Mouse (Mus musculus): ENCODE measurements around the gene Ctdsp1. TPM values are rescaled to one million over a fixed set of nuclear protein-coding genes. Genes with fewer than 3 reads are reported as not detected.
A peak's percentile ranks its signal among the peaks of the same experiment; 100 is the strongest.

The Ctdsp1 gene
- total RNA-seq (2021) = 10 to 100 TPM; 32.2 to 34.1 TPM

DNA sequence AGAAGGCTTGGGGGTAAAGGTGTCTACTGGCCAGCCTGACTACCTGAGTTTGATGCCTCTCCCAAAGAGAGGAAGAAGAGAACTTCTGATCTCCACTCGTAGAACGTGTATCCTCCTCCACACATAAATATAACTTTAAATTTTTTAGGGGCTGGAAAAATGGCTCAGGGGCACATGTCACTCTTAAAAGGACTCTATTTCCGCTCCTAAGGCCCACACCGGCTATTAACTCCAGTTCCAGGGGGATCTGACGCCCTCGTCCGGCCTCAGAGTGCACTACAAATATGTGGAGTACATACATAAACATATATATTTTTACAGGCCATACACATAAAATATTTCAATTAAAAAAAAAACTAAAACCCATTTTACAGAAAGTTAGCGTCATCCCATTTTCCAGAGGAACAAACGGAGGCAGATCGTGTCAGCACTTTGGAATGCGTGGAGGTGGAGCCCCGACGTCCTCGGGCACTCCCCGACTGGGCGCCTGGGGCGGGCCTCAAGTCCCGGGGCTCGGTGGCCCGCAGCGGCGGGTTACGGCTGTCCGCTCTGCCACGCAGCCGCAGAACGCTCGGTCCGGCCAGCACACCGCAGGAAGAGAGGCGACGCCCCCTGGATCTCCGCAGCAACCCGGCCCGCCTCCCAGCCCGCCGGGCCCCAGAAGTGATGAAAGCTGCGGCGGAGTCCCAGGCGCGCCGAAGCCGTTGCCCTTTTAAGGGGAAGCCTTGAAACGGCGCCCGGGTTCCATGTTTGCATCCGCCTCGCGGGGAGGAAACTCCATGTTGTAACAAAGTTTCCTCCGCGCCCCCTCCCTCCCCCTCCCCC lies at the start of gene Ctdsp1:
Gene Ctdsp1, plus strand, starts transcription at position 586 of the 825 bp plus-strand sequence.
- peak; percentile 90 to 94 for DNase-seq (ENCODE audit: extremely low spot score in 1 of 2, low spot score in 1 of 2)

- DNase-seq (ENCODE audit: extremely low spot score in 1 of 2, low spot score in 1 of 2) = no peak
Measured at GRCm38 (mm10) chr1:74341898-74342297, 49.4 kb upstream of the Ctdsp1 start.

DNA sequence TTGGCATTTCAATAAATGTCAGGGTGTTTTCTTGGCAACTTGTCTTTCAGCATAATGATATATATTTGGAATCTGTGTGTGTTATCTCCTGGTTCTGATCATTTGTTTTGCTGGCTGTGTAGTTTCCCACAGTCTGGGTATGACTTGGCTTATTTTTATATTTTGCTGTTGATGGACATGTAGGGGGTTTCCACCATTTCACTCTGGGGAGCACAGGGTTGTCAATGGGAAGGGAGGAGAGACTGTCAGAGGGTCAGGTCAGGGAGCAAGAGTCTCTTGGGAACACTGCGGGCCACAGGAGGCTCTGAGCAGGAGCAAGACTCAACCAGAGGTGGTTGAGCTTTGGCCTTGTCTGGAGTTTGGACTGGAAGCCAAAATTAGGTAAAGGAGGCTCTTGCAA lies 49.0 kb upstream of the Ctdsp1 start:
- DNase-seq (ENCODE audit: extremely low spot score in 1 of 2, low spot score in 1 of 2) = no peak

DNA sequence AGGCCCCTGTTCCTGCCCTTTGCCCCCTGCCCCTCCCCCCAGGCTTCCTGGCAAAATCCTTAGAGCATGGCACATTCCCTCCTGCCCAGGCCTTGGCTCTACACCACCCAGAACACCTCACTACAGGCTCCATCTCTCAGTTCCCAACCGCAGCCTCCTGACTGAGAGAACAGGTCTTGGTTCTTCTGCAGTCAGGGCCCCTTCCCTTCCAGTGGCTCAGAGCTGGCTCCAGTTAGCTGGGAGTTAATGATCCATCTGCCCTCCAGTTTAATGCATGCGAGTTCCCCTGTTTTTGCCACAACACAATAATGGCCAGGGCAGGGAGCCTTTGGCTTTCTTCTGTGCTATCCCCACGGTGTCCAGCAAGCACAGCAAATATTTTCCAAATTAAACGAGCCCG lies 48.1 kb upstream of the Ctdsp1 start:
- DNase-seq (ENCODE audit: extremely low spot score in 1 of 2, low spot score in 1 of 2) = no peak

DNA sequence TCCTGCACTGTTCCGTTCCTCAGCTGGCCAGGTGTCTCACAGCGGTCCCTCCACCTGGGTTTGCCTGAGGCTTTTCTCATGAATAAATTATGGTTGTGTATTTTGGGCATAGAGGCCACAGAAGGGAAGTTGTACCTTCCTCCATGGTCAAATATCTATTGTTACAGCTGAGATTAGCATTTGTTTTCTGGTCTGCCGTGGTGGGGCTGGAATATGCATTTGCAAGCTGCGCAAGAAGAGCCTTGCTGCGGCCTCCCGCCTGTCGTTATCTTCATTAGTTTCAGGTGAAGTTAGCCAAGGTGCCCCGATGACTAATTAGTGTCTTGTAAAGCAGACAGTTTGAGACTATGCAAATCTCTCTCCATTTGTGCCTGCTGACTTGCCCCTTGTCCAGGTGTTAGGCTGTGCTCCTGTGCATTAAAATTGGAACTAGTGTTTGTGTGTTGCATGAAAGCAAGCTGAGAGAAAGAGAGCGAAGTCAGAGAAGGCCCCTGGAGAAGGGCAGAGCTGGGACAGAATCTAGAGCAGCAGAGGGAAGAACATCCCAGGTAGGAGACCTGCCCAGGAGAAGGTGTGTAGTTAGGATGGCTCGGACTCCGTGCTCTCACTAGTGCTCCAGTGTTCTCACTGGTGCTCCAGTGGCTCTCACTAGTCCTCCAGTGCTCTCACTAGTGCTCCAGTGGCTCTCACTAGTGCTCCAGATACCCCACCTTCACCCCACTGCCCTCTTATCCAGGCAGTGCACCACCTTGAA lies 47.0 kb upstream of the Ctdsp1 start:
- DNase-seq (ENCODE audit: extremely low spot score in 1 of 2, low spot score in 1 of 2) = no peak

GRCm38 (mm10) chr1:74351185-74351769 lies 40.0 kb upstream of the Ctdsp1 start:
- DNase-seq (ENCODE audit: extremely low spot score in 1 of 2, low spot score in 1 of 2) = no peak

GRCm38 (mm10) chr1:74352532-74353096 lies 38.7 kb upstream of the Ctdsp1 start:
- no peak for DNase-seq (ENCODE audit: extremely low spot score in 1 of 2, low spot score in 1 of 2)

DNA sequence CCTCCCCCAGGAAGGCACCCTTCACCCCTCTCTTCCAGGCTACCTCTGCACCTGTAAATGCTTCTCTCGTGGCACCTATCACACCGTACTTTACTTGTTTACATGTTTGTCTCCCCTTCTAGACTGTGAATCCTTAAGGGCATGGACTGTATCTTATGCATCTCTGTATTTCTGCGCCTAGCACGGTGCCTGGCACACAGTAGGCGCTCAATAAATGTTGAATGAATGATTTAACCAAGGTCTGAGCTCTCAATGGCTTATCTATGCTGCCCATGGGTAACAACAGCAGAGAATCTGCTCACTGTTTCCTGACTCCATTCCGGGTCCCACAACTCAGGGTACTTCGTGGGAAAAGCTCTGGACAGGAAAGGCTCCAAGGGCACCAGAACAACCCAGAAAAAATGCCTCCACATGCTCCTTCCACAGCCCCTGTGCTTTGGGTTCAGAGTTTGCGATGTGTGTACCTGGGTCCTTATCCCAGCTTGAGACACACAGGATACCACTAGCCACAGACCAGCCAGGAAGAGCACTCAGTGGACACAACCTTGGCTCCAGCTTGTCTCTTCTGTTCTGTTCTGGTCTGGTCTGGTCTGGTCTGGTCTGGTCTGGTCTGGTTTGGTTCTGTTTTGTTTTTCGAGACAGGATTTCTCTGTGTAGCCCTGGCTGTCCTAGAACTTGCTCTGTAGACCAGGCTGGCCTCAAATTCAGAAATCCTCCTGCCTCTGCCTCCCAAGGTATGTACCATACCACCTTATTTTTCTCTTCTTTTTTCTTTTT lies 37.7 kb upstream of the Ctdsp1 start:
- no peak for DNase-seq (ENCODE audit: extremely low spot score in 1 of 2, low spot score in 1 of 2)

- DNase-seq (ENCODE audit: extremely low spot score in 1 of 2, low spot score in 1 of 2) = no peak
Measured at GRCm38 (mm10) chr1:74357531-74357930, 33.8 kb upstream of the Ctdsp1 start.

- DNase-seq (ENCODE audit: extremely low spot score in 1 of 2, low spot score in 1 of 2) = no peak
Measured at GRCm38 (mm10) chr1:74359952-74360517, 31.3 kb upstream of the Ctdsp1 start.

DNA sequence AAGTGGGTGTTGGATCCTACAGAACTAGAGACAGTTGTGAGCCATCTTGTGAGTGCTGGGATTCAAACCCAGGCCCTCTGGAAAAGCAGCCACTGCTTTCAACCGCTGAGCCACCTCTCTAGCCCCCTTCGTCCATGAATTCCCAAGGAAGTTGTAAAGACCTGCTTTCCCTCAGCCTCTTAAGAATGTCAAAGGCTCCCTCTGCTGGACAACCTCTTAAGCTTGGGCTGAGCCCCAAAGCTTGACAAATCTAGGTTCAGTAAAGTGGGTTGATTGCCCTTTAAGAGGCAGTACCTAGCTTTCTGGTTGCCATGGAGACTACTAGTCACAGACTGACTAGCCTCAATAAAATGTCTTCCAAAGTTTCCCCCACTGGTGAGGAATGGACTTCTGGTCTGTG lies 29.5 kb upstream of the Ctdsp1 start, which contains the start of gene Catip:
Gene Catip, plus strand, starts transcription at position 297 of the 400 bp plus-strand sequence.
- peak; percentile 36 to 60 for DNase-seq (ENCODE audit: extremely low spot score in 1 of 2, low spot score in 1 of 2)

- peak in 1 of 2 experiments; percentile 18 for DNase-seq (ENCODE audit: extremely low spot score in 1 of 2, low spot score in 1 of 2)
Measured at GRCm38 (mm10) chr1:74362325-74363229, 28.7 kb upstream of the Ctdsp1 start.

DNA sequence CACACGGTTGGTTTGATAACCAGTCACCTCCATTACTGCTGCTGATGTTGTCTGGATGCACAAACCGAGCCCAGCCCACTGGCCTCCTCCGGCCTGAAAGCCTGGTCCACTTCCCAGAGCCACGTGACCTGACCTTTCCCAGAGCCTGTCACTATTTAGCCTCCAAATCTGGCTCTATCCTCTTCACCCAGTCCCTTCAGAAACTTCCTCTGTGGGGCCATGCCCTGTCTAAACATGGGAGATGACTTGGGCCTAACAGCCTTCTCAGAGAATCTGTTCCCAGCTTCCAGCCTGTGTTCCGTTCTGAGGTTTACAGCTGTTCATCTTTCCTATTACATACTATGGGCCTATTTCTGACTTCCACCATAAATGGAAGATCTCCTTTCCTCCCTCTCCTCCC lies 27.9 kb upstream of the Ctdsp1 start:
- DNase-seq (ENCODE audit: extremely low spot score in 1 of 2, low spot score in 1 of 2) = no peak

DNA sequence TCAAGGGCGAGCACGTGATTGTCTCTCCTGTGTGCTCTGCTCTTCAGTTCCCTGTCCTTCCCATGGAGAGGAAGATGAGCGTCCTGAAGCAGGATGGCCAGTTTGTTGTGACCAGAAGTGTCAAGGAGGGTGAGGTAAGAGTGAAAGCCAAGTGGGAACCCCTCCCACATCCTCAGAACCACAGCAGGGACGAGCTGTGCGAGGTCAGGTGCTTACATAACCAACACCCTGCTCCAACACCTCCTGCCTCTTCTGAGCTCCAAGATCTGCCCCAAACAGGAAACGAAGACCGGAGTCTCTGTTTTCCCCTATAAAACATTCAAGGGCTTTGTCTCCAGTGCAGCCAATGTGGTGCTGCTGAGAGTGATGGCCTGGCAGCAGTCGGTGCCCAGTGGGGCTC lies 27.0 kb upstream of the Ctdsp1 start:
- DNase-seq (ENCODE audit: extremely low spot score in 1 of 2, low spot score in 1 of 2) = no peak

DNA sequence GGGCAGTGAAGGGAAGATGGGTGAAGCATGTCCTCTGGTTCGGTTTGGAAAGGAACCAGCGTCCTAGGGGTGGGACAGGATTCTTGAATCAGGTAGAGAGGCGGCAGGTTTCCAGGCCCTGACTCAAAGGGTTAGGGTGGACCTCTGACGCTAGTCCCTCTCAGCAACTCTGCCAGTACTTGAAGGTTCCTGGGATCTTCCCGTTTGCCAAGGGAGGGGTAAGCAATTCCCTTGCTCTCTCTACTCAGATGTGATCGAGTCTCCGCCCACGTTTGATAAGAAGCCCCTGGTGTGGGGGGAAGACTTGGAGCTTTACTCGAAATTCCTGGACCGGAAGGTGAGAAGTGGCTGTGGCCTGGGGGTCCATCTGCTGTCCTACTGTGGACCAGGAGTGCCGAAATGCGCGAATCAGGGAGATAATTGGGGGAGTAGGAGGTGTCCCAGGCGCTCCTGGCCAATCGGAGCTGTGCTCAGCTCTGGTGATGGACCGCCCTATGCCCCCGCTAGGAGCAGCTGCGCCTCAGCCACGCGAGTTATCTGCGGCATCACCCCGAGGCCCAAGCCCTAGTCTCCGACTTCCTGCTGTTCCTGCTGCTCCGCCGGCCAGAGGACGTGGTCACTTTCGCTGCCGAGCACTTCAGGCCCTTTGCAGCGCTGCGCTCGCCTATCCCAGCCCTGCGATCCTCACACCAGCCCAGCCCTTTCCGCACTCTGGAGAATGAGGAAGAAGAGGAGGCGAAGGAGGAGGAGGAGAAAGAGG lies 23.2 kb upstream of the Ctdsp1 start:
- DNase-seq (ENCODE audit: extremely low spot score in 1 of 2, low spot score in 1 of 2) = no peak

DNA sequence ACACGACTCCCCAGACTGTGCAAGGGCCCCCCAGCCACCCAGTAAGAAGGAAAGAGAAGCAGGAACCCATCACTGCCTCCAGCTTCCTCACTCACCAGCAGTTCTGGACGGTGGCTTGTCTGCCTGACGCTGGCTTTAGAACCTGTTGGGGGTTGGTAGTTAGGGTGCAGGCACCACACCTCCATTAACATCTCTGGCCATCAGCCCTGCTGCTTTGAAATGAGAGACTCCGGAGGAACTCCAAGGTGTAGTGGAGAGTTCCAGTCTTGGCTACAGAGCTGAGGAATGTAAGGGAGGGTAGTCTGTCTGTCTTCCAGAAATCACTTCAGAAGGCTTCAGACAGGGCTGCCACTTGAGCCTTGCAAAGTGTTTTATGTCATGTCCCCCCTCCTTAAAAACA lies 21.3 kb upstream of the Ctdsp1 start:
- no peak for DNase-seq (ENCODE audit: extremely low spot score in 1 of 2, low spot score in 1 of 2)

DNA sequence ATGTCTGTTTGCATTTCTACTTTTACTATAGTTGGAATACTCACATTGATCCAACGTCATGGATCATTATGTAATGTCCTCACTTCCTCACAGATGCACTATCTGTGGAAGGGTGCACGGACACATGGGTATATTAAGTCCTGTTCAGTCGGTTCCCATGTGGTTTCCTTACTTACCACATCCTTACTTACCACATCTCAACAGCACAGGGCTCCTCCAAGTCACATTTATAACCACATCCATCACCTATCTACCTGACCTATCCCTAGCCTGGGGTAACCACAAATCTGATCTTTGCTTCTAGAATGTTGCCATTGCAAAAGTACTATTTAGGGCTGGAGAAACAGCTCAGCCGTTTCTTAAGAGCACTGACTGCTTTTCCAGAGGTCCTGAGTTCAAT lies 17.9 kb upstream of the Ctdsp1 start:
- no peak for DNase-seq (ENCODE audit: extremely low spot score in 1 of 2, low spot score in 1 of 2)

DNA sequence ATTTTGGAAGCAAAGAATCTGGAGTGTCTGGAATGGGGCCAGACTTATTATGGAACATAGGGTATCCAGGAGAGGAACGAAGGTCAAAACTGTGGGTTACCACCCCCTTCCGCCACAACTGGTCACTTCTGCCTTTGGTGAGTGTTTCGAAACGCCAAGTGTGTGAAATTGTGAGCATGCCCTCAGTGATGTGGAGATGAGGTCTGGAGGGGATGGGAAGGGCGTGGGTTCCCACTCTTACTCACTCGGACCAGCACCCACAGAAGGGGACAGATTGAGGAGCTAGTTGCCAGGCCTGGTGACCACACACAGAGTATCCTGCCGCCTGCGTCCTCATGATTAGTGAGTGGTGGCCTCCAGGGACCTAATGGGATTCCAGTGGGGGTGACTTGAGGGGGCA lies 16.3 kb upstream of the Ctdsp1 start, which contains the start of gene Slc11a1:
Gene Slc11a1, plus strand, starts transcription at position 216 of the 400 bp plus-strand sequence.
- no peak for DNase-seq (ENCODE audit: extremely low spot score in 1 of 2, low spot score in 1 of 2)
